Mouse (Mus musculus) cortical plate, adult 2 months (tissue): ENCODE results near the gene Armcx6.

Source experiments
- CTCF ChIP-seq: fragments of 200-500 bp; IDR thresholded peaks from 2 replicates; pipeline ENCODE4 v1.5.1; 2011; ENCODE audit warnings: mild to moderate bottlenecking, control low read depth, low read length; ENCODE audit not compliant: insufficient read depth; ENCODE audit errors: extremely low read depth
- POLR2A ChIP-seq: fragments of 200-500 bp; IDR thresholded peaks from 2 replicates; pipeline ENCODE4 v1.6.1; 2011; ENCODE audit warnings: mild to moderate bottlenecking, low read length, control low read depth; ENCODE audit not compliant: insufficient read depth; ENCODE audit errors: extremely low read depth

DNA sequence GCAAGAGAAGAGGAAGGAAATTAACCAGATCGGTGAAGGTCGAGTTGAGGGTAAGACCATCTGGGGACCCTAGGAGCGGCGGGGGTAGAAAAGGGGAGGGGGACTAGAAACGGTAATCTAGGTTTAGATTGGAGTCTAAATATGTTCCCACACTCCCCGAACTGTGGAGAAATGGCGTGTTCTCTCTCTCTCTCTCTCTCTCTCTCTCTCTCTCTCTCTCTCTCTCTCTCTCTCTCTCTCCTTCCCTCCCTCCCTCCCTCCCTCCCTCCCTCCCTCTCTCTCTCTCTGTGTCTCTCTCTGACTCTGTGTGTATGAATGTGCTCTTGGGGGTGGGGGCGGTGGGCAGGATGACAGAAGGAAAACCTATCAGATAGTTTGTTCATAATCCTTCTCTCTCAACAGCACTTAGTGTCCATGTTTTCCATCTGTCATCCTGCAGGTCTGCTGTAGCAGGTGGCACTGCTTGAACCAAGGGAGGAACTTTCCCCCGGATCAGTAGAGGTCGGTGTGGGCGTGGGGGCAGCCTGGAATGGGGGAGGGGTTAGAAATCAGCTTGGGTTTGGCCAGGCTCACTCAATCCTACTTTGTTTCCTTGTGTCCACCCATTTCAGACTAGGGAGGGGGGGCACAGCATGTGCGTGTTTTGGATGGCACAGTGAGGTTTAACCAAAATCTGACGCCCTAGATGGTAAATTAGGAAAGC lies 6.2 kb upstream of the Armcx6 start:
- TF ChIP-seq POLR2A (no peak), CTCF (no peak)
